Mouse (Mus musculus): ENCODE data around the gene Hist2h2be.
"Not testable (repeated sequence)": the region's sequence is repeated elsewhere in the genome, so short reads cannot be mapped to it uniquely, and the experiment has no call there.

- not testable (repeated sequence) for TF ChIP-seq CTCF (IDR thresholded peaks at IDR 0.05; ENCODE audit: borderline replicate concordance, insufficient read depth, low read depth, low read length); POLR2A (IDR thresholded peaks at IDR 0.05; ENCODE audit: borderline replicate concordance, insufficient read depth, low read length)
Observed at GRCm38 (mm10) chr3:96238954-96239793, 18.3 kb downstream of the Hist2h2be start, which contains the start of gene Hist2h3c2.
